Mouse (Mus musculus): ENCODE results near the gene Cd300c2. TPM values are rescaled to one million over a fixed set of nuclear protein-coding genes. Genes with fewer than 3 reads are reported as not detected.

Gene Cd300c2
- polyA plus RNA-seq (2014; fragmentation: Illumina TruSeq; extraction: RNeasy Lipid Tissue Mini Kit (QIAGEN cat#74804); ENCODE audit: insufficient read depth, low read depth, low replicate concordance) = 24.2 TPM

DNA sequence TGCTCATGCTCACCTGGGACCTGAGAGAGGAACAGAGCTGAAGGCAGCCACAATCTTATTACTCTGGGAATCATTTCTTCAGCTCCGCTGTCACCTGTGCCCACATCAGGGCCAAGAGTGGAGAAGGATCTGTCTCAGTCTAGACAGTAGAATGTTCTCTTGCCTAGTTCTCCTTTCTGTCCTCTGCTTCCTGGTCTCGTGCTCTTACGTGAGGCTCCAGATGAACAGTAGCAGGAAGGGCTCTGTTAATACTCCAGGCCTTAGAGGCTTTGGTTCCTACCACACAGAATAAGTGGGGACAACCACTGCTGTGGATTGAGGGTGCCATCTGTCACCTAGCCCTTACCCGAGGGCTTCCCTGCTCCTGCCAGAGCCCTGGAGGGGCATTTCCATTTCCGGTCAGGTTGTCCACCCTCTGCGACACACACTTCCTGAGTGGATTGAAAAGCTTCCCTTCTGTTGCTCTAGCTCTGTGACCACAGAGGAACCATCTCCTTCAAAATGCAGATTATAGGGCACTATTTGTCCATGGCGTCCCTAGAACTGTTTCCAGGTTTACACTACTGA, at the start of gene Cd300c2:
Gene Cd300c2, minus strand, starts transcription at position 407 of the 567 bp plus-strand sequence.

GRCm38 (mm10) chr11:115048259-115048658, 46.6 kb upstream of the Cd300c2 start, which contains the start of gene Cd300ld3:
Gene Cd300ld3, minus strand, starts transcription at chr11:115048409.

DNA sequence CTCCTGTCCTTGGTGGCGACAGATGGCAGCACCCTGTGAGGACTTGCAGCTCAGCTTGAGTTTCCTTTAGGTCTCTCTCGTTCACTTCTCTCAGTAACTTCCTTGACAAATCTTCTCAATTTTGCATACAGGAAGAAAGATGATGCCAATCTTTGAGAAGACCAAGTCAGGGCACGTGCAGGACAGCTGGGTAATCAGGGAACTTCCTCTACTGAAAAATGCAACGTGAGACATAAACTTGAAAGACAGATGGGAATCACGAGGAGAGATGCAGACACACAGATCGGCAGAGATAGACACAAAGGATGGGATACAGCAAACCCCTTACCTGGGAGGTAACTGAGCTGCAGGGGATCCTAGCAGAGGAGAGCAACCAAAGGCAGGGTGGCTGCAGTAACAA, 36.0 kb upstream of the Cd300c2 start, which contains the start of gene Cd300ld5:
Gene Cd300ld5, minus strand, starts transcription at position 101 of the 400 bp plus-strand sequence.

GRCm38 (mm10) chr11:115026912-115027311, 25.2 kb upstream of the Cd300c2 start, which contains the start of gene Cd300ld4:
Gene Cd300ld4, minus strand, starts transcription at chr11:115027012.

DNA sequence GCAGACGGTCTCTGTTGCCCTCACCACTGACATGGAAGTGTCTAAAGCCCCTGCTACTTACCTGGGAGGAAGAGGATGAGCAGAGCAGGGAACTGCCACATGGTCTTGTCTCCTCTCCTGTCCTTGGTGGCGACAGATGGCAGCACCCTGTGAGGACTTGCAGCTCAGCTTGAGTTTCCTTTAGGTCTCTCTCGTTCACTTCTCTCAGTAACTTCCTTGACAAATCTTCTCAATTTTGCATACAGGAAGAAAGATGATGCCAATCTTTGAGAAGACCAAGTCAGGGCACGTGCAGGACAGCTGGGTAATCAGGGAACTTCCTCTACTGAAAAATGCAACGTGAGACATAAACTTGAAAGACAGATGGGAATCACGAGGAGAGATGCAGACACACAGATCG, 14.4 kb upstream of the Cd300c2 start, which contains the start of gene Cd300ld2:
Gene Cd300ld2, minus strand, starts transcription at position 101 of the 400 bp plus-strand sequence.

DNA sequence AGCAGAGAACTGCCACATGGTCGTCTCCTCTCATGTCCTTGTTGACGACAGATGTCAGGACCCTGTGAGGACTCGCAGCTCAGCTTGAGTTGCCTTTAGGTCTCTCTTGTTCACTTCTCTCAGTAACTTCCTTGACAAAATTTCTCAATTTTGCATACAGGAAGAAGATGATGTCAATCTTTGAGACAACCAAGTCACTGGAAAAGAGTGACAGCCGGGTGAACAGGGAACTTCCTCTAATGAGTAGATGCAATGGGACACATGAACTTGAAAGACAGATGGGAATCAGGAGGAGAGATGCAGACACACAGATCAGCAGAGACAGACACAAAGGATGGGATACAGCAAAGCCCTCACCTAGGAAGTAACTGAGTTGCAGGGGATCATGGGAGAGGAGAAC, 11.9 kb downstream of the Cd300c2 start, which contains the start of gene Cd300ld:
Gene Cd300ld, minus strand, starts transcription at position 130 of the 400 bp plus-strand sequence.

DNA sequence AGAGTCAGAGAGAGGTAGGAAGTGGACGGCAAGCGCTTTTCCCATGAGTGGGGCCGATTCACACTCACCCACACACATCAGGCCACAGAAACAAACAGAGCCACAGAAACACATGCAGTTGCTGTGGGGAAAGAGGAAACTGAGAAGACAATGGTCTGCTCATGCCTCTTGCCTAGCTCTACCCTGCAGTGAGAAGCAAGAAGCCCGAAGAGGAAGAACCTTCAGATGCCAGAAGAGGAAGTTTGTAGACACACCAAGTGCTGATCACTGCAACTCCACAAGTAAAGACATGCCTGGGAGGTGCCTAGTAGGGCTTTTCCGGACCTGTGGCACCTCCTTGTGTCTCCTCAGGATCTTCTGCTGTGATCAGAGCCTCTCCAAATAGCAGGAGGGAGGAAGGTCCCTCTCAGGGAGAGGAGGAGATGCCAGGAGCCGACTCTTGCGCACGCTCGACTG, 32.9 kb downstream of the Cd300c2 start, which contains the start of gene Cd300c:
Gene Cd300c, minus strand, starts transcription at position 406 of the 456 bp plus-strand sequence.

Other genes starting within 250 kb of the Cd300c2 start
- gene Kif19a, start 236.5 kb downstream of the Cd300c2 start, polyA plus RNA-seq (2014; fragmentation: Illumina TruSeq; extraction: RNeasy Lipid Tissue Mini Kit (QIAGEN cat#74804); ENCODE audit: insufficient read depth, low read depth, low replicate concordance) = 7.8 TPM
- gene Btbd17, start 205.9 kb downstream of the Cd300c2 start, polyA plus RNA-seq (2014; fragmentation: Illumina TruSeq; extraction: RNeasy Lipid Tissue Mini Kit (QIAGEN cat#74804); ENCODE audit: insufficient read depth, low read depth, low replicate concordance) = 0.33 TPM
- gene Gpr142, start 203.0 kb downstream of the Cd300c2 start, polyA plus RNA-seq (2014; fragmentation: Illumina TruSeq; extraction: RNeasy Lipid Tissue Mini Kit (QIAGEN cat#74804); ENCODE audit: insufficient read depth, low read depth, low replicate concordance) = not detected
- 5.0 TPM for gene Gprc5c, start 150.7 kb downstream of the Cd300c2 start, polyA plus RNA-seq (2014; fragmentation: Illumina TruSeq; extraction: RNeasy Lipid Tissue Mini Kit (QIAGEN cat#74804); ENCODE audit: insufficient read depth, low read depth, low replicate concordance)
- 5.6 TPM for gene Cd300a, start 111.8 kb downstream of the Cd300c2 start, polyA plus RNA-seq (2014; fragmentation: Illumina TruSeq; extraction: RNeasy Lipid Tissue Mini Kit (QIAGEN cat#74804); ENCODE audit: insufficient read depth, low read depth, low replicate concordance)
- gene Cd300lb, start 67.5 kb downstream of the Cd300c2 start, polyA plus RNA-seq (2014; fragmentation: Illumina TruSeq; extraction: RNeasy Lipid Tissue Mini Kit (QIAGEN cat#74804); ENCODE audit: insufficient read depth, low read depth, low replicate concordance) = 3.8 TPM
- gene Cd300c, start 32.7 kb downstream of the Cd300c2 start, polyA plus RNA-seq (2014; fragmentation: Illumina TruSeq; extraction: RNeasy Lipid Tissue Mini Kit (QIAGEN cat#74804); ENCODE audit: insufficient read depth, low read depth, low replicate concordance) = 1.2 TPM
- 4.7 TPM for gene Cd300ld, start 12.0 kb downstream of the Cd300c2 start, polyA plus RNA-seq (2014; fragmentation: Illumina TruSeq; extraction: RNeasy Lipid Tissue Mini Kit (QIAGEN cat#74804); ENCODE audit: insufficient read depth, low read depth, low replicate concordance)
- not detected for gene Cd300ld2, start 14.3 kb upstream of the Cd300c2 start, polyA plus RNA-seq (2014; fragmentation: Illumina TruSeq; extraction: RNeasy Lipid Tissue Mini Kit (QIAGEN cat#74804); ENCODE audit: insufficient read depth, low read depth, low replicate concordance)
- not detected for gene Cd300ld4, start 25.1 kb upstream of the Cd300c2 start, polyA plus RNA-seq (2014; fragmentation: Illumina TruSeq; extraction: RNeasy Lipid Tissue Mini Kit (QIAGEN cat#74804); ENCODE audit: insufficient read depth, low read depth, low replicate concordance)
- gene Cd300ld5, start 35.9 kb upstream of the Cd300c2 start, polyA plus RNA-seq (2014; fragmentation: Illumina TruSeq; extraction: RNeasy Lipid Tissue Mini Kit (QIAGEN cat#74804); ENCODE audit: insufficient read depth, low read depth, low replicate concordance) = 0.79 TPM
- gene Cd300ld3, start 46.5 kb upstream of the Cd300c2 start, polyA plus RNA-seq (2014; fragmentation: Illumina TruSeq; extraction: RNeasy Lipid Tissue Mini Kit (QIAGEN cat#74804); ENCODE audit: insufficient read depth, low read depth, low replicate concordance) = 2.4 TPM
- 1.3 TPM for gene Cd300e, start 60.3 kb upstream of the Cd300c2 start, polyA plus RNA-seq (2014; fragmentation: Illumina TruSeq; extraction: RNeasy Lipid Tissue Mini Kit (QIAGEN cat#74804); ENCODE audit: insufficient read depth, low read depth, low replicate concordance)
- gene Rab37, start 89.6 kb upstream of the Cd300c2 start, polyA plus RNA-seq (2014; fragmentation: Illumina TruSeq; extraction: RNeasy Lipid Tissue Mini Kit (QIAGEN cat#74804); ENCODE audit: insufficient read depth, low read depth, low replicate concordance) = 1.1 TPM
- gene Cd300lf, start 132.1 kb upstream of the Cd300c2 start, polyA plus RNA-seq (2014; fragmentation: Illumina TruSeq; extraction: RNeasy Lipid Tissue Mini Kit (QIAGEN cat#74804); ENCODE audit: insufficient read depth, low read depth, low replicate concordance) = 6.7 TPM
- gene Slc9a3r1, start 161.5 kb upstream of the Cd300c2 start, polyA plus RNA-seq (2014; fragmentation: Illumina TruSeq; extraction: RNeasy Lipid Tissue Mini Kit (QIAGEN cat#74804); ENCODE audit: insufficient read depth, low read depth, low replicate concordance) = 44.9 TPM
- gene Tmem104, start 185.6 kb upstream of the Cd300c2 start, polyA plus RNA-seq (2014; fragmentation: Illumina TruSeq; extraction: RNeasy Lipid Tissue Mini Kit (QIAGEN cat#74804); ENCODE audit: insufficient read depth, low read depth, low replicate concordance) = 4.0 TPM
- 33.1 TPM for gene Nat9, start 186.0 kb upstream of the Cd300c2 start, polyA plus RNA-seq (2014; fragmentation: Illumina TruSeq; extraction: RNeasy Lipid Tissue Mini Kit (QIAGEN cat#74804); ENCODE audit: insufficient read depth, low read depth, low replicate concordance)